Mouse (Mus musculus): ENCODE measurements around the gene E330009J07Rik.

GRCm38 (mm10) chr6:40429521-40429931 lies 6.4 kb downstream of the E330009J07Rik start:
- TF ChIP-seq CTCF (IDR thresholded peaks at IDR 0.05; ENCODE audit: borderline replicate concordance, insufficient read depth, low read depth, low read length) (no peak), POLR2A (IDR thresholded peaks at IDR 0.05; ENCODE audit: borderline replicate concordance, insufficient read depth, low read length) (no peak)

Data from cerebellum, adult 2 months (tissue).